Mouse (Mus musculus): ENCODE data around the gene Coq5.

- TF ChIP-seq ZNF384 (IDR thresholded peaks at IDR 0.05; ENCODE audit: low read depth, low read length) (no peak), MAFK (IDR thresholded peaks at IDR 0.05; ENCODE audit: insufficient read depth, low read depth, low read length) (no peak), HCFC1 (IDR thresholded peaks at IDR 0.05; ENCODE audit: borderline replicate concordance, insufficient read depth, low read length) (no peak)
Observed at GRCm38 (mm10) chr5:115278785-115279184, 681 bp upstream of the Coq5 start.

Measured in ES-E14 (cell line).